Comparison of ENCODE assay signal across 9 mouse cellular contexts in genomic region chr13:64416955-64417601, GRCm38 (mm10). TPM values are rescaled to one million over a fixed set of nuclear protein-coding genes. Genes with fewer than 3 reads are reported as not detected.
DNase-seq lines count a peak whose midpoint lies in the region; TF ChIP-seq lines count a peak whose summit lies in the region.
"Had no signal": no experiment of that assay in that cellular context is flagged by ENCODE, and none has a peak within 500 bp of the region (broad histone marks: within the 10 kb centered on the region; RNA-seq: fewer than 3 reads in every experiment).

No protein-coding gene starts in this region.

- no peak for TF ChIP-seq POLR2A in brain, embryonic 14.5 days (IDR thresholded peaks at IDR 0.05; ENCODE audit: borderline replicate concordance, extremely low read depth, insufficient read depth, insufficient read length, poor library complexity, severe bottlenecking)

- DNase-seq in heart, adult 9 months (ENCODE audit: low spot score in 2 of 2) = peak; percentile 34 to 41
- DNase-seq in heart, adult 8-10 months (ENCODE audit: low spot score) = no peak
- peak; percentile 17 for DNase-seq in brain, embryonic 14.5 days (ENCODE audit: low read depth)
- peak; percentile 62 for DNase-seq in kidney, adult 11 months
- peak; percentile 57 for DNase-seq in lung, postnatal 10 days
- no peak for DNase-seq in ovary, postnatal 10 days (ENCODE audit: low spot score)
- no peak for DNase-seq in adrenal gland, adult 18-20 months (ENCODE audit: low spot score in 2 of 2)
- DNase-seq in adrenal gland, postnatal 36 days = no peak
- DNase-seq: cerebellum, adult 11-12 months had no signal

- no peak for TF ChIP-seq CTCF in brain, embryonic 14.5 days (IDR thresholded peaks at IDR 0.05; ENCODE audit: borderline replicate concordance, extremely low read depth, insufficient read depth, insufficient read length)

RNA-seq across cellular contexts. Expression of gene Cdk20, which starts 15.0 kb away (rescaled TPM):
- 1 to 10 TPM; 2.6 to 3.9 (median 2.8) TPM for total RNA-seq in heart, adult 8-10 months (2022)
- 23.7 and 26.9 TPM in 2 replicates for polyA plus RNA-seq in brain, embryonic 14.5 days (2012; rRNA removed)
- total RNA-seq in adrenal gland, adult 18-20 months (2021) = 1 to 10 TPM; 3.2 to 4.4 TPM
- 1 to 10 TPM; 2.0 to 5.4 TPM for total RNA-seq in adrenal gland, postnatal 36 days (2021)

RNA-seq across cellular contexts. Expression of gene Ctsl, which starts 46.4 kb away (rescaled TPM):
- total RNA-seq in heart, adult 8-10 months (2022) = 100 to 1,000 TPM; 187 to 292 (median 203) TPM
- polyA plus RNA-seq in brain, embryonic 14.5 days (2012; rRNA removed) = 50.2 and 83.3 TPM in 2 replicates
- 100 to 1,000 TPM; 216 to 657 TPM for total RNA-seq in adrenal gland, adult 18-20 months (2021)
- total RNA-seq in adrenal gland, postnatal 36 days (2021) = 100 to 1,000 TPM; 206 to 799 TPM

Comparison
In these comparisons a context has a peak if more than half of its experiments do, and no peak if none do; other contexts are left out.
1. DNase-seq: peak in heart, adult 9 months (2 of 2), brain, embryonic 14.5 days (single experiment), kidney, adult 11 months (single experiment) and lung, postnatal 10 days (single experiment); none in heart, adult 8-10 months (single experiment), ovary, postnatal 10 days (single experiment), adrenal gland, adult 18-20 months (0 of 2) and adrenal gland, postnatal 36 days (0 of 2).